Mouse (Mus musculus): ENCODE measurements around the gene Ero1l. TPM values are rescaled to one million over a fixed set of nuclear protein-coding genes. Genes with fewer than 3 reads are reported as not detected.

Ero1l gene
- total RNA-seq (2021) = 41.0 and 47.2 TPM in 2 replicates
- long read RNA-seq, partial matches to known transcripts = 0 of 1 reads
- long read RNA-seq, other reads (novel, unspliced or antisense) = 1 of 1 reads

DNA sequence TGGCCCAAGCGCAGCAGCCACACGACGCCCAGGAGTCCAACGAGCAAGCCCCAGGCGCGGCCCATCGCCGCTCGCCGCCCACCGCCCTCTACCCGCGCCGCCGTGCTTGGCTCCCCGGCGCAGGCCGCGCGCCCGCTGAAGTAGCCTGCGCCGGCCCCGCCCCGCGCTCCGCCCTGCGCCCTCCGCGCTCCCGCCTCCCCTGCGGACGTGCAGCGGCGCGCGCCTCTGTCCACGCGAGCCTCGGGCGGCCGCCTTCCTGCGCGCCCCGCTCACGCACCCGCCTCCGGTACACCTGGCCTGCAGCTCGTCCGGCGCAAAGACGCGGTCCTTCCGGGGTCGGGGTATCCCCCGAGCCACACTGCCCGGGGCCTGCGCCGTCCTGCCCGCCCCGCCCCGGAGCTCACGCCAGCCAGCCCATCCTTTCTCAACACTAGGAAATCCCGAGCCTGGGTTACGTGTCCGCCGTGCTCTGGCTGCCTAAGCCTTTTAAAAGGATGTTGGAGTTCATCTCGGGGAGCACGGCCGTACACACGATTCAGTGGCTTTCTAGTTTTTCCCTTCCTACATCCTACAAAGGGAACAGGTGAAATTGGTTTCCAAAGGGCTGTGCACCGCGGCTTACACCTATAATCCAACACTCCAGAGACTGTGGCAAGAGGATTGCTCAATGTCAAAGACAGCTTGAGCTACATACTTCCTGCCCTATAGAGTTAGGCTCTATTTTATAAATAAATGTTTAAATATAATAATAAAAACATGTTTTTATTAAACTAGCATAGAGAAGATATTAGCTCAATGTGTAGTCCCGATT lies at the start of gene Ero1l:
TSS of gene Ero1l (minus strand) at position 346 of the 811 bp plus-strand sequence.
- peak; percentile 85 for DNase-seq

DNA sequence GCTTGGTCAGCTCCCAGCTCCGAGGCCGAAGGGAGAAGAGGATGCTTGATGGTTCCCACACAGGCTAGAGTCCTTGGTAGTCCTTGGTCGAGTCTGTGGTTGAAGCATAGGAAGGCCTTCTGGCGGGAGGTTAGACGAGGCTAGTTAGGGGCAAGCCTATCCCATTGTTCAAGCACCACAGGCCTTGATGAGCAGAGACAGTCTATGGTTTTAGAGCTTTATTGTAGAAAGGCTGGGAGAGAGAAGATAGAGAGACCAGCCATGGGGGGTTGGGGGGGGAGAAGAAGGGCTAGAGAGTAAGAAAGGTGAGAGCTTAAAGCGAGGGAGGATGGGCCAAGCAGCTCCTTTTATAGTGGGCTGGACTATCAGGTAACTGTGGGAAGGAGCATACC lies 46.6 kb upstream of the Ero1l start:
- no peak for DNase-seq

DNA sequence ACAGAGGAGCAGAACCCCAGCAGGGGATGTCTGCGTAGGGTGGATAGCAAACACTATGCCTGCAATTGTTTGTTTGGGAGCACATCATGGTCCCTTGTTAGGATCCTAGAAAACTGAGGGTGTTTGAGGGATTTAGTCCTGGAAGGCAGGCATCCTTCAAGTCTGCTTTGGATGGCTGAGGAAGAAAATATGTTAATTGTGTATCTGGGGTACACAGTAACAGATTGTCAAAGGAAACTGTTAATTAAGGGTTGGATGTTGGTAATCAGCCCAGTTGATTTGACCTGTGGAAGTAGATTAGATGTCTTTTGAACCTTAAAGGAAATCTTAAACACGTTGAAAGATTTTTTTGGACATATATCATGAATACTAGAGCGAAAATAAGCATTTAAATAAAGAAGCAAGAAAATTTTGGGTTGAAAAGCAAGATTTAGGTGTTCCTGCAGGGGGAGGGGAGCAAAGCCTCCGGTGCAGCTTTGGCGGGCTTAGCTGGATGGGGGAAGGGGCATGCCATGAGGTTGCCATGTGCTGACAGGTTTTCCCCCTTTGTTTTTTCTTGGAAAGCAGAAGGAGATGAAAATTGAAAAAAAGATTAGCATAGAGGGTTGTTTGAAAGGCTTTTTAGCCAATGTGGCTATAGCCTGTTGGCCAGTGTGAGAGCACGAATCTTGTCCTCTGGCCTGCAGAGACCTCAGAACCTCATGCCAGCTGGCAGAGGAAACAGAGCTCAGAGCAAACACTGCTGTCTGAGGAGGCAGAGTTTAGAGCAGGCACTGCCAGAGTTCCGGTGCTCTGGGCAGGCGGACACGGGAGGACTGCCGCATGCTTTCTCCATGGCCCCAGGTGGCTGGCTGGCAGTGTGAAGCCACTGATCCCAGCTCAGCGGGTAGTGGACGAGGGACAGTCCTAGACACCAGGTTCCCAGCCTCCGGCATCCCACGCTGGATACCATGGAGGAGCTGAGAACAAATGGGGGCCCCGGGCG lies 45.9 kb upstream of the Ero1l start:
- DNase-seq = peak; percentile 20

DNA sequence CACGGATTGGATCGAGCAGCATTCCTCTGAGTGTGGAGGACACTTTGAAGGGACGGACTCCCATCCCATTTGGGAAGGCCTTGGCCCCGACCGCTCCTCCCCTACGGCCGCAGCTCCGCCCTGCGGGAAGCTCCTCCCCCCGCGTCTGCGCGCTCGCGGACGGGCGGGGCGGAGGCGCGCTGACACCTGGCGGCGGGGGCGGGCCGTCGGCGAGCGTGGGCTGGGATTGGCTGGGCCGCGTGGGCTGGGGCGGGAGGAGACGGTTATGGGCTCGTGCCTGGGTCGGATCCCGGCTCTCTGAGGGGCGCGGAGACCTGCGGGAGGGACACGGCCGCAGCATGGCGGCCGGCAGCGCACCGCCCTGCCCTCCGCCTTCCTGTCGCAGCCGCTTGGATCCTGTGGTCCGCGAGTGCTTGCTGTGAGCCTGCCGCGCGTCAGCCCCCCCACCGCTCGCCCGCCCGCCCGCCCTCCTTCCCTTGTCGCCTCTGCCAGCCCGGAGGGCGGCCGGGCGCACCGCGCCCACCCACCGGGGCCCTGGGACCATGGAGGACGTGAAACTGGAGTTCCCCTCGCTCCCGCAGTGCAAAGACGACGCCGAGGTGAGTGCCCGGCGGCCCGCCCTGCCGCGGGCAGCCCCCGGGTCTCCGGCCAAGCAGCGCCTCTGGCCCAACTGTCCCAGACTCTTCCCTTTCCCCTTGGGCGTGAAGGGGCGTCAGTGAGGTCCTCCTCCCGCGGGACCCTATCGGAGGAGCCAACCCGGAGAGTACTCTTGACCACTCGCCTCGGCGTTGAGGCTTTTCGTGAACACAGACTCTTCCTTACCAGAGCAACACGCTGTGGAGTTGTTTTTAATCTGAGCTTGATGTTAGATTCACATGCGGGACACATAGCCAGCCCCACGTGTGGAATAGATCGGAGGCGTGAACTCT lies 32.6 kb upstream of the Ero1l start, which contains the start of gene Styx:
TSS of gene Styx (plus strand) at position 163 of the 929 bp plus-strand sequence.
- DNase-seq = peak; percentile 98

DNA sequence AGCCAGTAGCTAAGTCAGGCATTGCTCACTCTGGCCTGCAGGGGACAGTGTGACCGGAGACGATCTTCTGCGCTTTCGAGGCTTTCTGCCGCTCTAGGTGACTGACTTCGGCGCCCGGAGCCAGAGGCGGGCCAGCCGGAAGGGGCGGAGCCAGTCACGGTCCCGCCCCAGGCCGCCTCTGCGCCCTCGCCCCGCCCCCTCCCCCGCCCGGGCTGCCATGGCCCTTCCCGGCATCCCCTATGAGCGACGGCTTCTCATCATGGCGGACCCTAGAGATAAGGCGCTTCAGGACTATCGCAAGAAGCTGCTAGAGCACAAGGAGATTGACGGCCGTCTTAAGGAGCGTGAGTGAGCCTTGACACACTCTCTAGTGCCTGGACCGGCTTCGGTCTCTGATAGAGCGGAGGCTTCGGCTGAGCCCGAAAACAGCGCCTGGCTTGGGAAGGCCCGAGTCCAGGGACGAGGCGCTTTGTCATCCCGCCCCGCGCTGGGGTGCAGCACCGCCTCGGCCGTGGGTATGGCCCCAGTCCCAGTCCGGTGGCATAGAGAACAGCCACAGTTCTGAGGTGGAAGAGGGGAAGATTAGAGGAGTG lies 11.1 kb upstream of the Ero1l start, which contains the start of gene Psmc6:
TSS of gene Psmc6 (plus strand) at position 200 of the 593 bp plus-strand sequence.
- peak; percentile 89 for DNase-seq

DNA sequence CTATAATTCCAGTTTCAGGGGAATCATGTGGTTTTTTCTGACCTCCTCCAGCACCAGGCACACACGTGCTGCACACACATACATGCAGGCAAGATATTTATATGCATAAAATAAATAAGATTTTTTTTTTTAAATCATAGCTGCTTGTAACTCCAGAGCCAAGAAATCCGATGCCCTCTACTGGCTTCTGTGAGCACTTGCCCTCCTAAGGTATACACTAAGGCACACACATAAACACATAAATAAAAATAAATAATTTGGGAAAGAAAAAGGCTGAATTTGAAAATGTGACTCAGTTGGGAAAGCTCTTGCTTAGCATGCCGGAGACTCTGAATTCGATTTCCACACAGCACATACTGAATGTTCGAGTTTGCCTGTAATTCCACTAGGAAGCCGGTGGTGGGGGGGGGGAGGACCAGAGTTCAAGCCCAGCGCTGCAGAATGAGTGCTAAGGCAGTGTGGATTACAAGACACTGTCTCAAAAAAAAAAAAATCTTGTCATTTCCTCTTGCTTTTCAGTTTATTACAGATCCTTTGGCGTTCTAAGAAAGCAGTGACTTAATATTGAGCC lies 10.5 kb upstream of the Ero1l start:
- no peak for DNase-seq

DNA sequence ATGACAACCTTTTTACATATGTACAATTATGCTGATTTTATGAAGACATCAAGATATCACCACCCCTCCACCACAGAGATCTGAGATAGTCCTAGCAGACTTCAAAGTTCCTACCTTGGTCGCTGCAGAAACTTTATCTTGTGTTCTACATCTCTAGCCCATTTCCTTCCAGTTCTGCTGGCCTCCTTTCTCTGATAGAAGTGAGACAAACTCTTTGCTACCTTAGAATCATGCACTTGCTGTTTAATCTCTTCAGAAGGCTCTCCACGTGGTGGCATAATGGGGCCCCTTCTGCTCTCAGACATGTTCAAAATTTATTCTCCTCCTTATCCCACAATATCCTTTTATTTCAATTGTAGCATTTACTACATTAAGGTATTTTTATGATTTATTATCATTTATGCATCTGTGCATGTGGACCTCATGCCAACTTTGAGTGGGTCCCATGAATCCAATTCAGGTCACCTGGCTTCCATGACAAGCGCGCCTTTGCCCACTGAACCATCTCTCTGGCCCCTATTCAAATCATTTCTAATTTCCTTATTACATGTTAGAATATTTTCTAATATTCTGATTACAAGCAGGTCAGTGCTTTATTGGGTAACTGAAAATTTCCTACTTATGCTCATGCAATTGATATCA lies 9.6 kb upstream of the Ero1l start:
- no peak for DNase-seq

- DNase-seq = peak; percentile 15
Observed at GRCm38 (mm10) chr14:45325471-45325870, 6.9 kb upstream of the Ero1l start.

- DNase-seq = no peak
Observed at GRCm38 (mm10) chr14:45323320-45323719, 4.7 kb upstream of the Ero1l start.

- no peak for DNase-seq
Observed at GRCm38 (mm10) chr14:45322450-45322849, 3.9 kb upstream of the Ero1l start.

DNA sequence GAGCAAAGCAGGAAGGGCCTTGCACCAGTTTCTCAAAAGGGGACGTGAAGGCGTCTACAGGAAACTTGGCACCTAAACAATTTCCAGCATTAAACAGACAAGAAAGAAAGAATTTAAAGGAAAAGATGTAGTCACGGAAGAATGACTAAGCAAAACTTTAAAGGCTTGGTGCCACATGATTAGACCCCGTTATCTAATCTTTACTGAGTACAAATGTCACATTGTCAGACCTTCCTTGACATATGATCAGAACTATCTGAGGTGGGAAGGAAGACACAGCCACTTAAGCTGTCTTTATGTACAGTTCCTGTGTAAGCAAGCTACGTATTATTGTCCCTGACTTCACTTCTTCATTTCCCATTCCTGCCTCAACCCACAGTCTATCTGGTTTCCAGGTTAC lies 3.1 kb upstream of the Ero1l start:
- DNase-seq = no peak

DNA sequence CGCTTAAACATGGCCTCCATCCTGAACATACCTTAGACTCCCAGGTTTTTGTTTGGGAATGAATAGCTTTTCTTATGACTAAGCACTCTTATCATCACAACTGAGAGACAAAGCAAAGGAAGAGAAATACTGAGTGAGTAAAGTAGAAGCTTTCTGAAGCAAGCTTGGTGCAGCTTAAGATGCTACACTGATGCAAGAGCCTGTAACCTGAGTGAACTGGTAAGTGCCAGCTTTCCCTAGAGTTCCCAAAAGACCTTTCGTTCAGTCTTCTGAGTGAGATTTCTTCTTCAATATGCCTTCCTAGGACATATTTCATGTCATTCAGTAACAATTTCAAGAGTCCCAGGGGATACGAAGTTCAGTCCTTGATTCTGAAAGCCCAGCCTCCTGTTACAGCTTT lies 2.5 kb upstream of the Ero1l start:
- DNase-seq = no peak

DNA sequence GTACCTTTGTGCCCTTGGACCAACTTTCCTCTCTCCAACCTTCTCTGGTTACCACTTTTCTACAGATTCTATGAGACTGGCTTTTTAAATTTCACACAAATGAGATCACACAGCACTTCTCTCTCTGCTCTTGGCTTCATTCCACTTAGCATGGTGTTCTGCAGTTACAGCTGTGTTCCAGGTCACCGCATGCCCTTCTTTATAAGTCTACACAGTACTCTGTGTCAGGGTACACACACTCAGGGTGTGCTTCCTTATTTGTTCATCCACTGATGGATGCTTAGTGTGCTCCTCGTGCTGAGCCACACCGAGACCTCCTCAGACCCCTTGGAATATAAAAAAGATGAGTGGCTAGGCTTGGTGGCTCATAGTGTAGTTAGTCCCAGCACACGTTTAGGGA lies 1.5 kb upstream of the Ero1l start:
- no peak for DNase-seq

- DNase-seq = no peak
Observed at GRCm38 (mm10) chr14:45319237-45319610, 653 bp upstream of the Ero1l start.

DNA sequence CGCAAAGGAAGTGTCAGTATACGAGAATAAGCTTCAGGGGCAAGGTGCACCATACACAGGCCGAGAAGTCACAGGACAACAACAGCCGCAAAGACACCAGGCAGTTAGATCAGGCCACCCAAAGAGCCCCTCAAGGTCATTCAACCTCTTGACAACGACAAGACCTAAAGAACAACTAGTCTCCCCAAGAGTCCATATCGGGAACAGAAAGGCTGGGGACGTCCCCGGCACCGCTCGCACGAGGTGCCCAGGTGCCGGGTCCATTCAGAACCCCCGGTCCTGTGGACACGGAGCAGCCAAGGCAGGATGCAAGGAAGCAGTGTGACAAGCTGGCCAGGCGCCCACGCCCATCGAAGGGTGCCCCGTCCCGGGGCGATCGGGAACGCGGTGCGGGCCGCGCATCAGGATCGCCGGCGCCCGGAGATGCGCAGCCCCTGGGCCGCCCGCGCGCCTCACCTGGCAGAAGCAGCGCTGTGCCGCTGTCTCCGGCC lies 605 bp downstream of the Ero1l start:
- no peak for DNase-seq

- no peak for DNase-seq
Observed at GRCm38 (mm10) chr14:45316927-45317326, 1.6 kb downstream of the Ero1l start.

DNA sequence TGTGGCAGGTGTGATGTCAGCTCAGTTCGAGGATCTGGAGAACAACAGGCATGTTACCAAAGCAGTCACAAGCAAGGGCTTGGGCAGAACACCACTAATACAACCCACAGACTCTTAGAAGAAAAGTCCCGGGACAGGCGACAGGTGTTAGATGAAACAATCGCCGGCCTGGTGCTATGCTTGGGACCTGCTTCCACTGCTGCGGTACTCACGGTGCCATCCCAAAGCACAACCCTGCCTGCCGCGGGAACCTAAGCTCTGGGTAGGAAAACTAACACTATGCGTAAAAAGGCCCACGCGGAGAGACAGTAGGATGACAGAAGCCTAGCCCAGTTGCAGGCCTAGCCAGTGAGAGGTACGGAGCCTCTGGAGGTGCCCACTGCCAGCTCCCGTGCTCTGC lies 8.5 kb downstream of the Ero1l start:
- DNase-seq = no peak

- DNase-seq = peak; percentile 48
Observed at GRCm38 (mm10) chr14:45309646-45310045, 8.9 kb downstream of the Ero1l start.

GRCm38 (mm10) chr14:45307630-45308328 lies 10.8 kb downstream of the Ero1l start:
- no peak for DNase-seq

- no peak for DNase-seq
Observed at GRCm38 (mm10) chr14:45305852-45306251, 12.7 kb downstream of the Ero1l start.

Data from adrenal gland, postnatal 25 days (tissue).